Mouse (Mus musculus) lung, postnatal 0 days (tissue): ENCODE data around the gene Ppp2r3d.

Source experiments
- CTCF ChIP-seq: IDR thresholded peaks from 2 replicates; pipeline ENCODE4 v1.5.1; 2016; ENCODE audit warnings: antibody characterized with exemption, mild to moderate bottlenecking
- EP300 ChIP-seq: IDR thresholded peaks from 2 replicates; pipeline ENCODE4 v1.6.1; 2016; ENCODE audit warnings: antibody characterized with exemption, mild to moderate bottlenecking, control low read depth

- TF ChIP-seq CTCF (no peak), EP300 (peak; percentile 60; the same call in 1 of the 2 replicates)
Observed at GRCm38 (mm10) chr9:124425411-124425885, 51.2 kb downstream of the Ppp2r3d start.
